Mouse (Mus musculus) central nervous system, embryonic 11.5 days (tissue): ENCODE results near the gene Rasgef1c. TPM values are rescaled to one million over a fixed set of nuclear protein-coding genes. Genes with fewer than 3 reads are reported as not detected.

Experiments
- polyA plus RNA-seq: library from polyadenylated mRNA; depleted of rRNA; stranded (reverse); fragments of >200 nt; gene quantifications from 2 replicates; pipeline ENCODE4 v1.2.3, GENCODE M21; 2012; rRNA removed

Rasgef1c gene
- 0.34 and 1.6 TPM in 2 replicates for polyA plus RNA-seq

DNA sequence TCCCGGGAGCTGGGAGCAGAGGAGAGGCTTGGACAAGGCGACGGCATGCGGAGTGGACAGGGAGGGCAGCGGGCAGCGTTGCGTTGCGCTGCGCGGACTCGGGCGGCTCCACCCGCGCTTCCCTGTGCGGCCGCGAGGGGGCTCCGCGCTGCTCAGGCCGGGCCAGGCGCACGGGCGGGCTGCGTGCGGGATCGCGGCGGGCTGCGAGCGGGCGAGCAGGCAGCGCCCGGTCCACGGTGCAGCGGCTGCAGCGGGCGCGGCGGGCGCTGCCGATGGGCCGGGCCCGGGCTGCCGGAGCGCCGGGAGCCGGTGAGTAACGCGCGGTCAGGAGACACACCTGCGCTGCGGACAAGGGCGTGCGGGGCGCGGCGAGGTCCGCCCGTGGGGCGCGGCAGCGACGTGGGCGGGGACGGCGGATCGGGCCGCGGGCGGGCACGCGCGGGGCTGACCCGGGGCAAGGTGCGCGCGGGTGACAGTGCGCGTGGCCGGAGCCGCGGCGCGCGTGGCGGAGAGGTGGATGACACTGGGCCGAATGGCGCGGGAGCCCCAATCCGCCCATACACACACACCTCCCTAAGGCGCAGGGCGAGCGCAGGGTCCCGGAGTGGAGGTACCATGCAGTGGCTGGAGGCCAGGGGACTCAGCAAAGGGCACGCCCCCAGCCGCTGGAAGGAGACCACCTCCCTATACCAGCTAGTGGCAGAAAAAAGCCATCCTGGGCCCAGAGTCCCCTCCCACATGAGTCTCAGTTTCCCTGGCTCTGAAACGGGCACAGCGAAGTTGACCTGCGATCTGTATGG, at the start of gene Rasgef1c:
Gene Rasgef1c (plus strand): TSS at position 177 of the 800 bp plus-strand sequence.

DNA sequence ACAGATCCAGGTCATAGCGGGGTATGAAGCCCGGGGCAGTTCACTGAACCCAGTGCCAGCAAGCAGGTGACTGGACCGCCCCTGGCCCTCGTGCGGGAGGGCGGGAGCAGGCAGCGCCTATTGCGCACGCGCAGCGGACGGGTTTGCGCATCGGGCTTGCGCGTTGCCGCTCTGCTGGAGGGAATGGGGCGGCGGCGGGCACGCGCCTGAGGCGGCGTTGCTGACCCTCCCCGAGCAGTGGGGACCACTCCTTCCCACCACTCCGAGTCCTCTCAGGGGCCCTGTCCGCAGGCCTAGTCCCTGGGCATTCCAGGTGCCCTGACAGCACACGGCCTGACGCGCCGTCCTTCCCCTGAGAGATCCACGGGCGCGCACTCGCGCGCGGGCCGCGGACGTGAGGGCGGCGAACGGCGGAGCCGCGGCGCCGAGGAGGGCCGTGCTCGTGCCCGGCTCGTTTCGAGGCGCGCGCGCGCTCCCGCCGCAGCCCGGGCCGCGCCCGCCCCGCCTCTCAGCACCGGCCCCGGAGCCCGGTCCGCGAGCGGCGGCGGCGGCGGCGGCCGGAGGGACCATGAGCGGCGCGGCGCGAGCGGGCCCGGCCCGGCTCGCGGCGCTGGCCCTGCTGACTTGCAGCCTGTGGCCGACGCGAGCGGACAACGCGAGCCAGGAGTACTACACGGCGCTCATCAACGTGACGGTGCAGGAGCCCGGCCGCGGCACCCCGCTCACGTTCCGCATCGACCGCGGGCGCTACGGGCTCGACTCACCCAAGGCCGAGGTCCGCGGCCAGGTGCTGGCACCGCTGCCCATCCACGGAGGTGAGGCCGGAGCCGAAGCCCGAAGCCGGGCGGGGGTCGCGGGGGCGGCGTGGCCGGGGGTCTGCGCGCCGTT, 123.4 kb downstream of the Rasgef1c start, which contains the start of gene Rnf130:
Gene Rnf130 (plus strand): TSS at position 514 of the 888 bp plus-strand sequence.

Other genes starting within 250 kb of the Rasgef1c start
- 0.25 TPM in 1 of 2 replicates, not detected in the other for gene Scgb3a1, start 238.2 kb upstream of the Rasgef1c start, polyA plus RNA-seq
- gene Cnot6, start 189.1 kb upstream of the Rasgef1c start, polyA plus RNA-seq: 80.1 and 101 TPM in 2 replicates
- gene Gfpt2, start 107.7 kb upstream of the Rasgef1c start, polyA plus RNA-seq: 5.0 and 10.7 TPM in 2 replicates
- gene Mapk9, start 55.1 kb upstream of the Rasgef1c start, polyA plus RNA-seq: 31.5 and 48.3 TPM in 2 replicates
- gene Rnf130, start 123.5 kb downstream of the Rasgef1c start, polyA plus RNA-seq: 33.2 and 50.8 TPM in 2 replicates
- gene Tbc1d9b, start 229.6 kb downstream of the Rasgef1c start, polyA plus RNA-seq: 29.0 and 34.0 TPM in 2 replicates